Mouse (Mus musculus) small intestine, adult 2 months (tissue): ENCODE data around the gene Zfp385a.

ENCODE experiments used
- CTCF ChIP-seq: fragments of 200-500 bp; IDR thresholded peaks from 2 replicates; pipeline ENCODE4 v1.5.1; 2012; ENCODE audit warnings: low read depth, mild to moderate bottlenecking, control low read depth, inconsistent platforms, low read length, moderate library complexity, mixed read lengths; ENCODE audit not compliant: insufficient replicate concordance, insufficient read length; ENCODE audit errors: extremely low read depth
- POLR2A ChIP-seq: fragments of 200-500 bp; IDR thresholded peaks from 2 replicates; pipeline ENCODE4 v1.6.1; 2012; ENCODE audit warnings: low read depth, mild to moderate bottlenecking, control low read depth, inconsistent platforms, low read length, moderate library complexity

DNA sequence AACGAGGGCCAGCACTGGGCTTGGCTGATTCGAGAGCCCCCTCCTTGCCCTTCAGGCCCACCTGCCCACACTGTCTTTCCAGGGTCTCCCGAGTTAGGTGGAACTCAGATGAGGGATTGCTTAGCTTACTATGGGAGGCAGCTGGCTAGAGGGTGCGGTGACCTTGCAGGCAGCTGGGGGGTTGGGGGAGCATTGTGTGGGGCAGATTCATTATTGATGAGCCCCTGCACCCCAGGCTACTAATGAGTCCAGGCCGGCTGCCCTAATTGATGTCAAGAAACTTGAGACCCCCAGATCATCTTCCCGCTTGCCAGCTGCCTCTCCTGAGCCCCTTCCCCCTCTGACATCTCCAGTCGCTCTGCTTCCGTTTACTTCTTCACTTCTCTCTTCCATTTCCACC lies 1.7 kb upstream of the Zfp385a start:
- TF ChIP-seq CTCF = no peak
- TF ChIP-seq POLR2A = no peak
